Mouse (Mus musculus) E14TG2a.4 (cell line): ENCODE results near the gene Mst1r.

ENCODE experiments used
- H3K27me3 ChIP-seq: 2 replicates; pipeline ENCODE4 v1.6.1; 2014; ENCODE audit warnings: low read length, control low read depth; ENCODE audit not compliant: insufficient read depth
- H3K36me3 ChIP-seq: 2 replicates; pipeline ENCODE4 v1.6.1; 2014; ENCODE audit warnings: low read length, control low read depth; ENCODE audit not compliant: insufficient read depth
- H3K4me1 ChIP-seq: replicated peaks from 2 replicates; pipeline ENCODE4 v1.6.1; 2014; ENCODE audit warnings: low read depth, low read length, control low read depth
- H3K4me3 ChIP-seq: replicated peaks from 2 replicates; pipeline ENCODE4 v1.5.1; 2014; ENCODE audit warnings: mild to moderate bottlenecking, low read length
- H3K9me3 ChIP-seq: 2 replicates; pipeline ENCODE4 v1.6.1; 2014; ENCODE audit warnings: low read length, control low read depth
- CTCF ChIP-seq: conservative IDR thresholded peaks from 2 replicates; pipeline ENCODE4 v1.5.1; 2014; ENCODE audit warnings: low read length
- NANOG ChIP-seq: IDR thresholded peaks from 2 replicates; pipeline ENCODE4 v1.6.1; 2014; ENCODE audit warnings: borderline replicate concordance, low read length, mixed read lengths
- POU5F1 ChIP-seq: IDR thresholded peaks from 2 replicates; pipeline ENCODE4 v1.6.1; 2014; ENCODE audit warnings: low read length, borderline replicate concordance

The Mst1r gene

GRCm38 (mm10) chr9:107919441-107919840 is 12.8 kb downstream of the Mst1r start:
- H3K36me3 ChIP-seq: no peaks in the 10 kb centered on the region
- TF ChIP-seq POU5F1: no peak
- no peak for TF ChIP-seq CTCF

DNA sequence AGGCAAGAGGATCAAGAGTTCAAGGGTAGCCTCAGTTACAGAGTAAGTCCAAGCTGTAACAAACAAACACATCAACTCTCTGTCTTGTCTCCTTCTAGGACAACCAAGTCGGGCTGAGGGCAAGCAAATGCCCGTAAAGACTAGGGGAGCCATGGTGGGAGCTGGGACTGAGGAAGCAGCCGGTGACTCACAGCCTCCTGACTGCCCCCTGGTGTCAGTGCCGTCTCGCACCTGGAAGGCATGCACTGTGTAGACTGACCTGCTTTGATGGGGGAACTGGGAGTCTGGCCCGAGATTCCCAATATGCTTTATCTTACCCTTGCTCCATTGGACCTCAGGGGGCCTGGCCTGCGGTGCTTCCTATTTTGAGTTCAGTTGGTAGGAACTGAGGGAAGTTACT is 16.3 kb downstream of the Mst1r start:
- Histone ChIP-seq H3K4me1 (peaks cover 54% of the 10 kb centered on the region), H3K36me3 (no peaks in the 10 kb centered on the region), H3K27me3 (peaks cover 24% of the 10 kb centered on the region), H3K9me3 (no peaks in the 10 kb centered on the region), H3K4me3 (no peak overlapping the region)
- TF ChIP-seq NANOG: no peak
- peak; percentile 62 for TF ChIP-seq CTCF
- no peak for TF ChIP-seq POU5F1

More at GRCm38 (mm10) chr9:107919441-107919840, 12.8 kb downstream of the Mst1r start:
- peaks cover 44% of the 10 kb centered on the region for H3K4me1 ChIP-seq
- H3K9me3 ChIP-seq: no peaks in the 10 kb centered on the region
- no peak overlapping the region for H3K4me3 ChIP-seq
- peaks cover 42% of the 10 kb centered on the region for H3K27me3 ChIP-seq

DNA sequence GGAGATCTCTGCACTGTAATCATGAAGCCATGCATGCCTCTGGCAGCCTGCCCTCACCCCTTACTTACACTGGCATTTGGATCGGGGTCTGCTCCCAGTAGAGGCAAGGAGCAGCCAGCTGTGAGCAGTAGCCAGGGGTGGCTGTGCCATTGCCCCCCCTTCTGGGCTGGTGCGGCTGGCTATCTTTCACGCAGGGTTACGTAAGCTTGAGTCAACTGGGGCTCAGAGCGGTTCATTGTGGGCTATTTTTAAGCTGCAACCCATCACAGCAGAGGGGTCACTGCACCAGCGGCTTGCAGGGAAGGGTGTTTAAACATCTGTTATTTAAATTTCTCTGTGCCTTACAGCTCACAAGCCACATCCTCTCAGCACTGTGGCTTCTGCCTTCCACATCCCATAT is 17.3 kb downstream of the Mst1r start:
- no peak overlapping the region for H3K4me3 ChIP-seq
- H3K4me1 ChIP-seq: peaks cover 45% of the 10 kb centered on the region
- TF ChIP-seq POU5F1 (no peak), NANOG (no peak), CTCF (no peak)
- no peaks in the 10 kb centered on the region for H3K9me3 ChIP-seq
- peaks cover 34% of the 10 kb centered on the region for H3K27me3 ChIP-seq
- H3K36me3 ChIP-seq: no peaks in the 10 kb centered on the region

GRCm38 (mm10) chr9:107925251-107925650 is 18.6 kb downstream of the Mst1r start:
- Histone ChIP-seq H3K4me1 (peaks cover 44% of the 10 kb centered on the region), H3K36me3 (no peaks in the 10 kb centered on the region), H3K27me3 (peaks cover 47% of the 10 kb centered on the region), H3K9me3 (no peaks in the 10 kb centered on the region), H3K4me3 (no peak overlapping the region)
- no peak for TF ChIP-seq CTCF
- no peak for TF ChIP-seq NANOG
- no peak for TF ChIP-seq POU5F1

GRCm38 (mm10) chr9:107926920-107927420 is 20.3 kb downstream of the Mst1r start:
- TF ChIP-seq CTCF (no peak), POU5F1 (no peak), NANOG (no peak)
- Histone ChIP-seq H3K4me1 (peaks cover 48% of the 10 kb centered on the region), H3K4me3 (no peak overlapping the region), H3K36me3 (no peaks in the 10 kb centered on the region), H3K9me3 (no peaks in the 10 kb centered on the region), H3K27me3 (peaks cover 46% of the 10 kb centered on the region)

DNA sequence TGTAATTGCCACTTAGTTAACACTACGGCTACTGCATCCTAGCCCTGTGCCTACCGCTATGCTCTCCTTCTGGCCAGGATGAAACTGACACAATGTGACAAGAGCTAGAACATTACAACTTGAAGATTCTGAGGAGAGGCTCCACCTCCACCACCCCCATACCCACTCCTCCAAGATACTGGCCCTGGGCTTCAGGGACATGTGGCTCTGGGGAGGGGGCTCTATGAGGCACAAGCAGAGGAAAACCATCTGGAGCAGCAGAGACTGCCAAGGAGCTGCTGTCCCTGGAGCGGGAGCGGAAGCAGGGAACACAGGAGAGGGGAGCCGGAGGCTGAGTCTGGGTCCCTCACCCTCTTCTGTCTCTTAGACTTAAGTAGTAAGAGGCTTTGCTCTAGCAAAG is 21.1 kb downstream of the Mst1r start:
- Histone ChIP-seq H3K4me1 (peaks cover 52% of the 10 kb centered on the region), H3K4me3 (no peak overlapping the region), H3K27me3 (peaks cover 46% of the 10 kb centered on the region), H3K9me3 (no peaks in the 10 kb centered on the region), H3K36me3 (no peaks in the 10 kb centered on the region)
- TF ChIP-seq POU5F1: no peak
- TF ChIP-seq CTCF: no peak
- TF ChIP-seq NANOG: no peak

- Histone ChIP-seq H3K36me3 (no peaks in the 10 kb centered on the region), H3K4me1 (peaks cover 48% of the 10 kb centered on the region), H3K4me3 (no peak within 1 kb of the TSS), H3K9me3 (no peaks in the 10 kb centered on the region), H3K27me3 (peaks cover 46% of the 10 kb centered on the region)
- TF ChIP-seq POU5F1 (no peak), CTCF (no peak), NANOG (no peak)
These were observed 21.5 kb downstream of the Mst1r start, which contains the start of gene Actl11 for GRCm38 (mm10) chr9:107928169-107928568. Gene Actl11, plus strand, starts transcription at chr9:107928469.

GRCm38 (mm10) chr9:107932221-107932620 is 25.5 kb downstream of the Mst1r start:
- no peak for TF ChIP-seq POU5F1
- no peak for TF ChIP-seq CTCF
- no peak for TF ChIP-seq NANOG
- Histone ChIP-seq H3K4me1 (peaks cover 27% of the 10 kb centered on the region), H3K4me3 (no peak overlapping the region), H3K27me3 (peaks cover 63% of the 10 kb centered on the region), H3K36me3 (no peaks in the 10 kb centered on the region), H3K9me3 (no peaks in the 10 kb centered on the region)

- Histone ChIP-seq H3K9me3 (no peaks in the 10 kb centered on the region), H3K4me1 (peaks cover 42% of the 10 kb centered on the region), H3K36me3 (no peaks in the 10 kb centered on the region; the same call in 1 of the 2 replicates), H3K27me3 (peaks cover 55% of the 10 kb centered on the region), H3K4me3 (no peak overlapping the region)
- TF ChIP-seq CTCF: no peak
- TF ChIP-seq NANOG: no peak
- TF ChIP-seq POU5F1: no peak
These were observed 27.5 kb downstream of the Mst1r start for GRCm38 (mm10) chr9:107934146-107934545.
